Mouse (Mus musculus) layer of hippocampus, adult 11-12 months (tissue): ENCODE data around the gene Svs5.

ENCODE experiments used
- DNase-seq: peaks from one replicate; pipeline ENCODE4 v3.0.0; 2022; ENCODE audit warnings: low spot score

The Svs5 gene

DNA sequence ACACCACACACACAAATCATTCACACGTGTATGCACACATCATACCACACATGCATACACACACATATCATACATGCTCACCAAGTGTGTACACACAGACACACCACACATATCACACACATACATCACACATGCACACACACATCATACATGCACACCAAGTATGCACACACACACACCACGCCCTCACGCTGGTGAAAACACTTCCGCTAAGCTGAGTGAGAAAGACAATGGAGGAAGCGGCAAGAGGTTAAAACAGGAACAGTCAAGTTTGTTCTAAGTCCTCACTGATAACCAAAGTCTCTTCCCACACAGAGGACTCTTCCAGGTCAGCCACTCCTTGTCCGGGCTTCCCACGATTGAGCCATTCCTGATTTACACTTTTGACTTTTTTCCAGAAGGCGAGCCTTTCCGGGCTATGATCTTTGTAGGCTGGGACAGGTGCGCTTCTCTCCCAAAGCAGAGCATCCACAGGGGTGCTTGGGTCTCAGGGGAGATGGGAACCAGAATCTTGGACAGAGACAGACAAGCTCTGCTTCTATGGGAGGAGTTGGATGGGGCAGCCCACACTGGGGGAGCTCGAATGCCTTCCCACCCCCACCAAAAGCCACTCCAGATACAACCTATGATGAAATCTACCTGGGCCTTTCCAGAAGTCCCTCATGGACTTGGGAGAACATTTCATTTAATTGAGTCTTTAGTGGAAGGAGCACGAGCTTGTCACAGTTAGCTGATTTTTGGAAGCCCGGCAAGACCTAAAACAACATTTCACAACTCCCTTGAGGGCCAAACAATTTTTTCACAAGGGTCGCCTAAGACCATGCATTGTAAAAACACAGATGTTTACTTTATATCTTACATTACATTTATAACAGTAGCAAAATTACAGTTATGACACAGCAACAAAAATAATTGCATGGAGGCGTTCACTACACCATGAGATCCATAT is 45.2 kb downstream of the Svs5 start:
- DNase-seq, result no peak

DNA sequence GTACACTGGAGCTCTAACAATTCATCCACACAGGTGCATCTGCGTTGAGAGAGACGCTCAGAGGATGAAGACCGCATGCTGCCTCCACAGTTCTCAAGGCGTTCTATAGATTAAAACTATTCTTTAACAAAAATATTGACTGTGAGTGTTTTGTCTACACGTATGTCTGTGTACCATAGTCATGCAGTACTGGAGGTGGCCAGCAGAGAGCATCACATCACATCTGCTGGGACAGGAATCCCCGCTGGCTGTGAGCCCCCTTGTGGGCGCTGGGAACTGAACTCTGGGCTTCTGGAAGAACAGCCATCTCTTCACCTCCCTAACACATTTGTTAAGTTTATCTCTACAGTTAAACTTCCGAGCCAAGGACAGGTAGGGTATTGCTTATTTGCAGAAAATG is 49.2 kb downstream of the Svs5 start:
- no peak for DNase-seq

DNA sequence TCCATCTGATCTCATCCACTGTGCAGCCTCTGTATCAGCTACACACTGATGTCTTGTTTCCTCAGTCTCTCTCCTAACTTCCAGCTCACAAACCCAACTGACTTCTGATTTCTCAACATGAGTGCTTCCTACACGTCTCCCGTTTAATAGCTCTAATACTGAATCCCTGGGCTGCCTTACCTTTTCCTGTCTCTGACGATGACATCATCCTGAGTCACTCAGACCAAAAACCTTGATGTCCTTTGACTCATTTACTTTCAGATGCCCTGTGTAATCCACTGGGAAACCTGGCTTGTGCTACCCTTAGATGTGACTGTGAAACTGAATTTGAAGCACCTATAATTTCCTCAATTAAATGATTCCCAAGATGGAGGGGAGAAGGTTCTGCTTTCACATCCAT is 50.4 kb downstream of the Svs5 start:
- DNase-seq, result no peak
